Mouse (Mus musculus) B cell, adult 62 days (primary cell): ENCODE measurements around the gene Miox. TPM values are rescaled to one million over a fixed set of nuclear protein-coding genes. Genes with fewer than 3 reads are reported as not detected.

Experiments
- total RNA-seq: library from RNA; stranded (reverse); gene quantifications from 4 replicates; pipeline ENCODE4 v1.2.4, GENCODE M21; 2023

The Miox gene
- not detected in 4 replicates for total RNA-seq

GRCm38 (mm10) chr15:89334271-89334670 lies at the start of gene Miox:
Gene Miox, plus strand, starts transcription at chr15:89334398.

GRCm38 (mm10) chr15:89315190-89315731 lies 18.9 kb upstream of the Miox start, which contains the start of gene Sbf1:
Gene Sbf1, minus strand, starts transcription at chr15:89315311.

DNA sequence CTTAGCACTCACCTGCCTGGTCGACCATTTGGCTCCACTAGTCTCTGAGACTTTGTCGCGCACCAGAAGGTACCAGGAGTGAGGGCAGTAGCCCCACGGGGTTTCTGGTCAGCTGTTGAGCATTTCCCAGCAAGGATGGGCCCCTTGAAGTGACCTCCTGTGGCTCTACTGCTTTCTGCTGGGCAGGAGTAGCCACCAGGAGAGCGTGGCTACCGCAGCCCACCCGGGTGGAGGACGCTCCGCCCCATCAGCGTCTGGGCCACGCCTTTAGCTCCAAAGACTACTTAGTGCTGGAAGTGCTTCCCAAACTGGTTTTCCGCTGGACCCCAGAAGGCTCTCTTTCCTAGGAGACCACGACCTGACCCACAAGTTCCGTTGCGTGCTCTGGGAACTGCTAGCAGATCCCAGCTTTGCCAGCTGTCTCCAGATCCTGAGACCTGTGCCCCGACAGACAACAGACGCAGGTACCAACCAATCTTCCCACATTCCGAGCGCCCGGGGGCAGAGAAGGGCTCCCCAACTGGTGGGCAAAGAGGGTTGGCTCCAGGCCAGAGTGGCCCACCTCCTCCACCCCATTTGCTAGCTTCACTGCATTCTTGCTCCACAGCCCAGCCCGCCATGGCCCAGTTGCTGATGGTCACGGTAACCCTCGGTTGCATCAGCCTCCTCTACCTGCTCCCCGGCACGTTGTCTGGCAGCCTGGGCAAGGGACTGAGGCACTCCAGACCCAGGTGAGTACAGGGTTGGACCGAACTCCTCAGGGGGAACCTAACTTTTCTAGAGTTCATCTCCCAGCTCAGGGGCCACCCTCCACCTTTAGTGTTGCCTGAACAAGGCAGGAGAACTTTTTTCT lies 11.3 kb upstream of the Miox start, which contains the start of gene Adm2:
TSS of gene Adm2 (plus strand) at position 51 of the 853 bp plus-strand sequence.

DNA sequence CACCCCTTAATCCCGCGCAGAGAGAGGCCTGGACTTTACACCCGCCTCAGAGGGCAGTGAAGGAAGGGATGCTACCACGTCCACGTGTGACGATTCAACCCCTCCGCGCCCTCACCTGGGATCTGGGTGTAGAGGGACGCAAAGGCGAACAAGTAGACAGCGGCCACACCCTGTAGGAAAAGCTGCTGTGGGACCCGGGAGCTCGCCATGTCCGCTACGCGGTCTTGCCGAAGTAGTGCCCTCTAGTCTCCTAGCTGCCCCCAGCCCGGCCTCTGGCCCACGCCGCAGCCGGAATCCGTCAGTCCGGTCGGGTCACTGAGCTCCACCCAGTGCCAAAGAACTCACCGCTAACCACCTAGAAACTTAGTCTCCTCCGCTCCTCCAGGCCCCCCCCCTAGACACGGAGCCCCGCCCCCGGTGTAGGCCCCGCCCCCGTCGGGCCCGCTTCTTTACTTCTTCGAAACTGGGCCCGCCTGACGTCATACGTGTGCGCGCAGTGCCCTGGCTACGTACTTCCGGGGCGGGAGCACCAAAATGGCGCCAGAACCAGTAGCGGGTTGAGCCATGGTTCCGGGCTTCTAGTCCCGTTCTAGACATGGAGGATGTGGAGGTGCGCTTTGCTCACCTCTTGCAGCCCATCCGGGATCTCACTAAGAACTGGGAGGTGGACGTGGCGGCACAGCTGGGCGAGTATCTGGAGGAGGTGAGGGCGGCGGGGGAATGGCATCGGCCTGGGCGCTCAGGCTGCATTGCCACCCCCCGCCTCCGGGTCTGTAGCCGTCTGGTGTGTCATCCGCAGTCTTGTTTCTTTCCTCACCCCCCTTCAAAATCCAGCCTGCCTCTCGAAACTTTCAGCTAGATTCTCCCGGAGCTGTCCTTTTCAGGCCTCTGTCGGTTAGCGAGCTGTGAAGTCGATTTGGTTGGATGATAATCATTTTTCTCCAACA lies 21.3 kb downstream of the Miox start, which contains the start of the genes Lmf2 and Ncaph2:
TSS of gene Lmf2 (minus strand) at position 419 of the 947 bp plus-strand sequence.
TSS of gene Ncaph2 (plus strand) at position 479 of the 947 bp plus-strand sequence.

DNA sequence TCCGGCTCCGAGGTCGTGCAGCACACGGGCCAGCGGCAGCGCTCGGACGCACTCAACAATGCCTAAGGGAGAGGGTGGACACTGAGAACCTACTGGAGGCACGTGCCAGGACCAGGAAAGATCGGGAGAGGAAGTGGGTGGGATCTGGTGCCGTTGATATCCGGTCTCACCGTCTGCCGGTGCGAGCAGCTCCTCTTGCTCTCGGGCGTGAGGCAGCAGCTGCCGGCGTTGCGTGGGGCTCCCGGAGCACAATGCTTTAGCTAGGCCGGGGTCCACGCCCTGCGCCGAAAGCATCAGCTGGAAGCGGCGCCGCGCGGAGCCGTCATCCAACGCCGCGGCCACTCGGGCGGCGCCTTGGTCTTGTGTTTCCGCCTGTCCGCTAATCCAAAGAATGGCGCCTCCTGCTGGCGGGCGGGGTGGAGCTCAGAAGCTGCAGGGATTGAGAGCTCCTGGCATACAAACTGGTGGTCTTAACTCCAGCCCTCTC lies 39.6 kb downstream of the Miox start, which contains the start of gene Sco2:
TSS of gene Sco2 (minus strand) at position 85 of the 487 bp plus-strand sequence.

GRCm38 (mm10) chr15:89376957-89377356 lies 42.8 kb downstream of the Miox start, which contains the start of gene Tymp:
Gene Tymp, minus strand, starts transcription at chr15:89377039.

GRCm38 (mm10) chr15:89378831-89379401 lies 44.7 kb downstream of the Miox start, which contains the start of gene Odf3b:
Gene Odf3b, minus strand, starts transcription at chr15:89379282.

DNA sequence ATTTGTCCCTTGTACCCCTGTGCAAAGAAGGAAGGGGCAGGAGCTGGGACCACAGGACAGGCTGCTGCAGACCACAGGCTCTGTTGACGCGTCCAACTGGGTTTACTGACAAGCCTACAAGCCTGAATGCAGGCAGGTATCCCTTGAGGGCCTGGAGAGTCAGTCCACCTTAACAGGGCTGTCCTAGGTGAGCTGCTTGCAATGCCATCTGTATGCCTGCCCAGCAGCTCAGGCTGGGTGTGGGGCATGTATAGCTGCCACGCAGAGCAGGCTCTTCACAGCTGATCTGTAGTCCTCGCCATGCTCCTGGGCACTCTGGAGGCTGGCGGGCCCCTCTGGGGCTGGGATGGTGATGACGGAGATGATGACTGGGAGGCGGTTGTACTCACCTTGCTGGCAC lies 50.4 kb downstream of the Miox start, which contains the start of gene Klhdc7b:
TSS of gene Klhdc7b (plus strand) at position 301 of the 400 bp plus-strand sequence.

Other genes starting within 250 kb of the Miox start
- gene Selenoo, start 245.3 kb upstream of the Miox start, total RNA-seq: 23.2 to 26.5 TPM (median 23.9 TPM) in 4 replicates
- 55.4 to 58.7 TPM (median 55.8 TPM) in 4 replicates for gene Tubgcp6, start 211.3 kb upstream of the Miox start, total RNA-seq
- gene Hdac10, start 205.7 kb upstream of the Miox start, total RNA-seq: 83.7 to 94.1 TPM (median 89.5 TPM) in 4 replicates
- gene Mapk12, start 193.7 kb upstream of the Miox start, total RNA-seq: 14.5 to 18.8 TPM (median 16.9 TPM) in 4 replicates
- 73.3 to 78.7 TPM (median 77.4 TPM) in 4 replicates for gene Mapk11, start 184.8 kb upstream of the Miox start, total RNA-seq
- gene Plxnb2, start 153.6 kb upstream of the Miox start, total RNA-seq: 9.1 to 12.3 TPM (median 11.3 TPM) in 4 replicates
- gene Dennd6b, start 137.9 kb upstream of the Miox start, total RNA-seq: 29.9 to 37.7 TPM (median 32.6 TPM) in 4 replicates
- gene Ppp6r2, start 122.8 kb upstream of the Miox start, total RNA-seq: 53.3 to 62.4 TPM (median 58.4 TPM) in 4 replicates
- 238 to 267 TPM (median 247 TPM) in 4 replicates for gene Sbf1, start 19.1 kb upstream of the Miox start, total RNA-seq
- not detected in 4 replicates for gene Adm2, start 11.7 kb upstream of the Miox start, total RNA-seq
- gene Lmf2, start 21.3 kb downstream of the Miox start, total RNA-seq: 38.4 to 46.3 TPM (median 41.9 TPM) in 4 replicates
- gene Ncaph2, start 21.3 kb downstream of the Miox start, total RNA-seq: 121 to 132 TPM (median 123 TPM) in 4 replicates
- 14.3 to 17.6 TPM (median 15.7 TPM) in 4 replicates for gene Sco2, start 39.4 kb downstream of the Miox start, total RNA-seq
- 0.50 to 1.0 TPM (median 0.87 TPM) in 4 replicates for gene Tymp, start 42.6 kb downstream of the Miox start, total RNA-seq
- gene Odf3b, start 44.9 kb downstream of the Miox start, total RNA-seq: not detected in 4 replicates
- not detected in 4 replicates for gene Klhdc7b, start 50.5 kb downstream of the Miox start, total RNA-seq
- gene Syce3, start 76.1 kb downstream of the Miox start, total RNA-seq: not detected in 4 replicates
- 7.6 to 14.5 TPM (median 12.0 TPM) in 4 replicates for gene Cpt1b, start 91.5 kb downstream of the Miox start, total RNA-seq
- 10.8 to 14.3 TPM (median 13.9 TPM) in 4 replicates for gene C730034F03Rik, start 95.2 kb downstream of the Miox start, total RNA-seq
- gene Gm44502, start 95.3 kb downstream of the Miox start, total RNA-seq: 0.72 TPM in 1 of 4 replicates, not detected in the others
- gene Chkb, start 95.5 kb downstream of the Miox start, total RNA-seq: 289 to 340 TPM (median 320 TPM) in 4 replicates
- gene Mapk8ip2, start 119.5 kb downstream of the Miox start, total RNA-seq: 0.13 TPM in 1 of 4 replicates, not detected in the others
- 15.0 to 18.5 TPM (median 17.2 TPM) in 4 replicates for gene Arsa, start 143.0 kb downstream of the Miox start, total RNA-seq
- gene Shank3, start 165.2 kb downstream of the Miox start, total RNA-seq: not detected in 4 replicates
- gene Acr, start 233.9 kb downstream of the Miox start, total RNA-seq: not detected in 4 replicates